Mouse (Mus musculus) heart, adult 10 weeks (tissue): Measurements from ENCODE around the gene Vmn1r191. TPM values are rescaled to one million over a fixed set of nuclear protein-coding genes. Genes with fewer than 3 reads are reported as not detected.

Experiments
- polyA plus RNA-seq: library from polyadenylated mRNA; stranded (reverse); fragments of 350-450 nt; fragmentation: Illumina TruSeq; extraction: RNeasy Lipid Tissue Mini Kit (QIAGEN cat#74804); gene quantifications from one replicate; pipeline ENCODE4 v1.2.3, GENCODE M21; 2014; ENCODE audit warnings: low read depth, low replicate concordance

Vmn1r191 gene
- not detected for polyA plus RNA-seq

GRCm38 (mm10) chr13:22183869-22184268 lies at the start of gene Vmn1r191:
TSS of gene Vmn1r191 (minus strand) at chr13:22183969.

DNA sequence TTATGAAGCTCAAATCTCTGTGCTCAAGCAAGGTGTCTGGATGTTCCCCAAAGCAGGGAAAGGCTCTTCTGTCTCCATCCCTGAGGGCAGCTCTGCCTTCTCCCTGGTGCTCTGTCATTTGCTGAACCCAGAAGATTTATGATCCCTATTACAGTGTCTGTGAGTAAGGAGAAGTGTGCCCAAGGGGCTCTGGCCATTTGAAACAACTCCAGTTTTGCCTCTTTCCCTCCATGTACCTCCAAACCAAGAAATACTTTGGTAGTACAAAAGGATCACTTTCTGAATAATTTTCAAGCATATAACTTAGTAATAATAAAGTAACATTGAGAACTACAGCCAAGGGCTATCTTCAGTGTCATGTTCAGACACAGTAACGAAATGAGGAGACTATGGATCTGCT lies 39.3 kb upstream of the Vmn1r191 start, which contains the start of gene Vmn1r193:
Vmn1r193 (minus strand) TSS at position 101 of the 400 bp plus-strand sequence.

GRCm38 (mm10) chr13:22191041-22191440 lies 7.3 kb upstream of the Vmn1r191 start, which contains the start of gene Vmn1r192:
TSS of gene Vmn1r192 (minus strand) at chr13:22191141.

Other genes starting within 250 kb of the Vmn1r191 start
- gene Zfp184, start 238.9 kb downstream of the Vmn1r191 start, polyA plus RNA-seq: 0.31 TPM
- gene Pom121l2, start 202.8 kb downstream of the Vmn1r191 start, polyA plus RNA-seq: not detected
- gene Prss16, start 174.2 kb downstream of the Vmn1r191 start, polyA plus RNA-seq: not detected
- gene Hist1h2ah, start 148.4 kb downstream of the Vmn1r191 start, polyA plus RNA-seq: not detected
- gene Hist1h2bk, start 148.1 kb downstream of the Vmn1r191 start, polyA plus RNA-seq: not detected
- 6.0 TPM for gene Hist1h4i, start 142.6 kb downstream of the Vmn1r191 start, polyA plus RNA-seq
- not detected for gene Hist1h2ag, start 141.0 kb downstream of the Vmn1r191 start, polyA plus RNA-seq
- gene Hist1h2bj, start 140.8 kb downstream of the Vmn1r191 start, polyA plus RNA-seq: not detected
- gene Vmn1r188, start 99.5 kb downstream of the Vmn1r191 start, polyA plus RNA-seq: not detected
- gene Vmn1r189, start 78.1 kb downstream of the Vmn1r191 start, polyA plus RNA-seq: not detected
- not detected for gene Vmn1r192, start 7.2 kb upstream of the Vmn1r191 start, polyA plus RNA-seq
- gene Vmn1r193, start 39.2 kb upstream of the Vmn1r191 start, polyA plus RNA-seq: not detected
- gene Vmn1r194, start 60.2 kb upstream of the Vmn1r191 start, polyA plus RNA-seq: not detected
- not detected for gene Vmn1r195, start 86.6 kb upstream of the Vmn1r191 start, polyA plus RNA-seq
- gene Vmn1r196, start 106.0 kb upstream of the Vmn1r191 start, polyA plus RNA-seq: not detected
- gene Vmn1r197, start 140.6 kb upstream of the Vmn1r191 start, polyA plus RNA-seq: not detected
- not detected for gene Vmn1r198, start 166.4 kb upstream of the Vmn1r191 start, polyA plus RNA-seq
- not detected for gene Vmn1r199, start 195.8 kb upstream of the Vmn1r191 start, polyA plus RNA-seq
- gene Vmn1r200, start 206.4 kb upstream of the Vmn1r191 start, polyA plus RNA-seq: not detected